Mouse (Mus musculus): ENCODE results near the gene Bace1.
"Not testable (repeated sequence)": the region's sequence is repeated elsewhere in the genome, so short reads cannot be mapped to it uniquely, and the experiment has no call there.

Gene Bace1

DNA sequence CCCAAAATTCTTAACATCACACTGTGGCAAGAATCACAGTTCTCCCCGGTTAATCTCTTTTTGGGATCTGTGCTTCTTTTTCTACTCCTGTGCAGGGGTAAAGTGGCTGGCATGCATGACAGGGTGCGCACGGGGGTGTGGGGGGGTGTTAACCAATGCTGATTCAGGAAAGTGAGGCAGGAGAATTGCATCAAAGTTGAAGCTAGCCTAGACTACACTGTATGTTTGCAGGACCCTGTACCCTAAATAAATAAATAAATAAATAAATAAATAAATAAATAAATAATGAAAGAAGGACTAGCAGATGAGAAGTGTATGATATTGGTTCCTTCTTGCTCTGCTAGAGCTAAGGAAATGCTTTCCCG is 329 bp upstream of the Bace1 start:
- DNase-seq (ENCODE audit: low spot score), result no peak

DNA sequence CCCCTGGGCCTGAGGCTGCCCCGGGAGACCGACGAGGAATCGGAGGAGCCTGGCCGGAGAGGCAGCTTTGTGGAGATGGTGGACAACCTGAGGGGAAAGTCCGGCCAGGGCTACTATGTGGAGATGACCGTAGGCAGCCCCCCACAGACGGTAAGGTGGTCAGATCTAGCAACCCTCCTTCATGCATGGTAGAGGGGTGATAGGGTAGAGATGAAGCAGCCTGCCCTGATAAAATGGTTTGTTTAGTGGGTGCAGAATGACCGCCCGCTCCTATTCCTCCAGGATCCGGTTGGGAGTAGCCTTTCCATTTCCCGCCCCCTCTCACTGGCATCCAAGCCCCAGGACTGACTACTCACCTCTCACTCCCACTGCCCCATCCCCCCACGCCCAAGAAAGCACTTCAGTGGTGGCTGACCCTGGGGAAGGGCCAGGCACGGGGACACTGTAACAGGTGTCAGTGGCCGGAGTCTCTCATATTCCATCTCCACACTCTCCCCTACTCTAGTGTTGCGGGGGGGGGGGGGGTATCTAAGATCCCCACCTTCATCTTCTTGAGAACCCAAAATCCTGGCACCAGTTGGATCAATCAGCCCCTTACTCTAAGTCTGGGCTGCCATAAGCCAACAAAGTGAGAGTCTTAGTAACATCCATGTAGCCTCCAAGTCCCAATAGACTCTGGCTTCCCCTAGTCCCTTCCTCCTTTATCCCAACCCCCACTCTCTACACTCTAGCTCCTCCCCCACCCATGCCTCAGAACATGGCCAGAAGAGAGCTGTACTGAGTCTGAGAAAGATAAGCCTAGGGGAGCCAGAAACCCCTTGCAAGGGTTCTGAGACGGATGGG is 980 bp downstream of the Bace1 start:
- no peak for DNase-seq (ENCODE audit: low spot score)

DNA sequence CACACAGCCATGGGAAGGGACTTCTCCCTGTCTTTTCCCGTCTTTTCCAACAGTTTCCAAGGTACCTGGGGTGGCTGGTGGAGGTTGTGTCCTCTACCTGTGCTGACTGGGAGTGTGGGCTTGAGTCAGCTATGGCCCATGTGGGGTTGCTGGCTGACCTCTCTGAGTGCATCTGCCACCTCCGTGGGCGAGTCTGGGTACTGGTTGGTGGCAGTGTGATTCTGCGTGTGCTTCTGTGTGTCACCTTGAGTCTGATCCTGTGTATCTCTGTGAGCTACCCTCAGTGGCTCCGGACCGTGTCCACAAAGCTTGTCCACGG is 1.6 kb downstream of the Bace1 start:
- no peak for DNase-seq (ENCODE audit: low spot score)

DNA sequence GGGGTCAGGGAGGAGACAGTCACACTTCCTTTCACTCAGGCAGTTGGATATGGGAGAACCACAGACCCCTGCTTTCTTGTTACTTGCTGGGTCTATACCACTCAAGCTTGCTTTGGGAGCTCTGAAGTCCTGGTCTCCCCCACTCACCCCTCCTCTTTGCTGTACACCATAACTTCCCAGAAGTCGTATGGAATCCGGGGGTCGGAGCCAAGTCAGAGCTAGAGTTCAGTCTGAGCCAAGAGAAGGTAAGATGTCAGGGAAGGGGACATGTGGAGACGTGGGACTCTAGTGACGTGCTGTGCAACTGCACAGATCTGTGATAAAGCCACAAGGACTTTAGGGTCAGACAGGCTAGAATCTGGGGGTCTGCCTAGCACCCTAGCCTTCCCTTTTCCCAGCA is 2.0 kb downstream of the Bace1 start:
- no peak for DNase-seq (ENCODE audit: low spot score)

DNA sequence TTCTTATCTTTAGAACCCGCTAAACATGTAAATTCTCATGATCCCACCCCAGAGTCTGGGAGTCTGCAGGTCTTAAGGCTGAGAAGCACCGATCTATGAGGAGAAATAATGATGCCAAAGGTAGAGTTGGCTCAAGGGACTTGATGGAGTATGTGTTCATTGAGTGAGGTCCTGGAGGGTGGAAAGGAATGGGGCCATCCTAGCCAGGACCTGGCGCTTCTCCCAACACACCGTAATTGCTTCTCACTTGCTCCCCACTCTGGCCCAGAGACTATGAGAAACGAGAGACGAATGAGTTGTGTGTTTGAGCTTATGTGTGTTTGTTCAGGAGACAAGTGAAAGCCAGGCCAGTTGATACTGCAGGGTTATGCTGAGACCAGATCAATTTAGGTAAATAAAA is 3.1 kb downstream of the Bace1 start:
- no peak for DNase-seq (ENCODE audit: low spot score)

DNA sequence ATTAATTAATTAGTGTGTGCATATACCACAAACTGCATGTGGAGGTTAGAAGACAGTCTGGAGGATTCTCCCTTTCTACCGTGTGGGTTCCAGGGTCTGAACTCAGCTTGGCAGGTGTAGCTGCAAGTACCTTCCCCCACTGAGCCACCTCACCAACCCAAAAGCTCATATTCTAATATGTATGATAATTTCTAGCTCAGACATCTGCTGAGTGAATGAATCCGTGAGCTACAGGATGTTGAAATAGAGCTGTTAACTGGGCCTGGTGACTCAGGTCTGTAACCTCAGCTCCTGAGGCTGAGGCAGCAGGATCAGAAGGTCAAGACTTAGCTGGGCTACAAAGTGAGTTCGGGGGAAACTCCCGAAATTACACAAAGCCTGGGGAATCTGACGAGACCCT is 4.6 kb downstream of the Bace1 start:
- no peak for DNase-seq (ENCODE audit: low spot score)

DNA sequence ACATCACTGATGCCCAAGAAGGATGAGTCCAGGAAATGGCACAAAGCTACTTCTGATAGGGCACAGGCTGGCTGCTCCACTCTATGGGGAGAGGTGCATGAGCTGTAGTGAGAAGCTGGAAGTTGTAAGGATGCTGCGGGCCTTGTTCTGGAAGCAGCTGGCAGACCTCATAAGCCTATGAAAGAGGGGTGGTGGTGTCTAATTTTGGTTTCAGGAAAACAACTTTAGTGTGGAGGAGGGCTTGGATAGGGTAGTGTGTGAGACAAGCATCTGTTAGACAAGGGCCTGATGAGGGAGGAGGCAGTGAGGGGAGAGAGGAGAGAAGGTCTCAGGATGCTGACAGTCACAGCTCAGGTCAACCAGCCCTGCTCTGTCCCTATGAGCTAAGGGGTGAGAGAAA is 5.4 kb downstream of the Bace1 start:
- no peak for DNase-seq (ENCODE audit: low spot score)

DNA sequence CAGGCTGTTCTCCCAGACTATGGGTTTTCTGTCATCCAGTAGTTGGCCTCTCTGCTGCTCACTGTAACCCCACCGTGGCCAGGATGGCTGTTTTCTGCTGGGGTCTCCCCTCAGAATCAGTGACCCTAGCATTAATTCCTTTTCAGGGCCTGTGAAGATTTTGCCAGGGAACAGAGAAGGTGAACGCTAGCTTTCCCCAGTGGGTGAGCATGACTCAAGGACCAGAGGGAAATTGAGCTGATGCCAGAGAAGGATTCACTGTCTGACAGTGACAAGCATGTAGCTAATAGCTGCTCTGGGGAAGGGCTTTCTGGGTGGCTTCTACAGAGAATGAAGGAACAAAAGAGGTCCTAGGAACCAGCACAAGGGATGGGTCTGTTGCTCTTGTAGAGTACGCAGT is 7.2 kb downstream of the Bace1 start:
- no peak for DNase-seq (ENCODE audit: low spot score)

DNA sequence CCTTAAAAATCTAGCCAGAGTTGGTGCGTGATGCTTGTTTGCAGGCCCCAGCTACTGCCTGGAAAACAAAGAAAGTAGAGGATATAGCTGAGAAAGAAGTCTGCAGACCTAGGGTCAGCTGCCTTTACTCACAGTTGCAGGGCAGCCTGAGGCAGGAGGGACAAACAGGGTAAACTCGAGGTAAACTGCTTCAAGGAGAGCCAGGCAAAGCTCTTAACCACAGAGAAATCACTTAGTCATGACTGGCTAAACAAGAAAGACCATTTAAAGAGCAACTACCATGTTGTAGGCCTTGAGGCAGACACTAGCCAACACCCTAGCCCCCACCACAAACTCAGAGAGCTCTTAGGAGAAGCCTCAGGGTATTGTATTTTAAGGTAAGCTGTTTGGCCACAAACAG is 7.8 kb downstream of the Bace1 start:
- DNase-seq (ENCODE audit: low spot score), result not testable (repeated sequence)

DNA sequence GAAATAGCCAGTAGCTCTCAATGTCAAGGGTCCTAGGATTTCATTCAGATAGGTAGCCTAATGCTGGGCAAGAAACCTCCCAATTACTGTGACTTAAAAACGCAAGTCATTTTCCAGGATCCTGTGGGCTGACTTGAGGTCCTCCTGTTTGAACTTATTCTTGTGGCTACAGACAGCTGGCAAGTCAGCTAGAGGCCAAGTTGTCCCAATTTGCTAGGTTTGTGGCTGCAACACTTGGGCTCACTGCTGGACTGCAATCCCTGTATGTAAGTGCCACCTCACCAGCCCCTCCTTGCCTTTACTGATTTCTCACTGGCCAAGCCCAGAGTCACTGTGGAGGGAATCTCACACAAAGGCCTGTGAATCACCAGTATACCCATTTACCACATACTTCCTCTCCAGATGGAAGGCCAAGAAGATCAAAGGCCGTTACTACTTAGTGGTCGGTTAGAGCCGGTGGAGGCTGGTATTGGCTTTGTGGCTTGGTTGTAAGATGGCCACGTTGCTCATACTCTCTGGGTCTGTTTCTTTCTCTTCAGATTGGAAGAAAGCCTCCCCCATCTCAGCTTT is 8.6 kb downstream of the Bace1 start:
- DNase-seq (ENCODE audit: low spot score), result no peak

DNA sequence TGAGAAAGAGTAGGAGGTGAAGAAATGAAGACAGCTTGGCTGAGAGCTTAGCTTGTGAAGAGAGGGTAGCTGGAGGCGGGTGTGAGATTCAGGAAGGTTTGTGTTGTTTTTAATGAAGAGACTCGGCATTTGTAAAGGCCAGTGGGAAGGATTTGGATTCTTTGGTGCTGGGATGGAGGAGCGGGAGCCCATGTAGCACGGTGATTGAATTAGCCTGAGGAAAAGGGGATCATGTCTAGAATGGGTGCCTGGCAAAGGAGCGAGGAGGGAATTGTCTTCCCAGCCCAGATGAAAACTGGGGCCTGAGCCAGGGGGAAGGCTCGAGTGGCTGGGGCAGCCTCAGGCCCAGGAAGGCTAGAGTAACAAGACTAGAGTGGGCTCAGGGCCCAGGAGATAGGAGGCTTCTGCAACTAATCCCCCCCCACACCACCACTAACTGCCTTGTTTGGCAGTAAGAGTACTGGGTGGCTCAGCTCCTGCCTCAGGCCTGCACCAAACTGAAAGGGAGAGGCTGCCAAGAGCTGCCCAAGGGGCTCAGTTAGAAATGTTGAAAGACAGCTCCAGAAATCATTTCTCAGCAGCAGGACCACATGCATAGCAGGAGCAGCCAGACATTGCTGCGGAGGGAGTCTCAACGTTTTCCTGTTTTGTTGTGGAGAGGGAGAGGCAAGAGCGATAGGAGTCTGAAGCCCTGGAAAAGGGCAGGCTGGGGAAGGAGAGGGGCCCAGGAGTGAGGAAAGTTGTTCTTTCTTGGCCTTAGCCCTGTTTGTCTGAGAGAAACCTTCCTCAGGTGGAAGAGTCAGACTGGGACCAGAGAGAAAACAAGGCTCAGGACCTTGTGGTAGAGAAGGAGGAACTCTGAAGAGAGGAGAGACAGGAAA is 11.4 kb downstream of the Bace1 start:
- no peak for DNase-seq (ENCODE audit: low spot score)

DNA sequence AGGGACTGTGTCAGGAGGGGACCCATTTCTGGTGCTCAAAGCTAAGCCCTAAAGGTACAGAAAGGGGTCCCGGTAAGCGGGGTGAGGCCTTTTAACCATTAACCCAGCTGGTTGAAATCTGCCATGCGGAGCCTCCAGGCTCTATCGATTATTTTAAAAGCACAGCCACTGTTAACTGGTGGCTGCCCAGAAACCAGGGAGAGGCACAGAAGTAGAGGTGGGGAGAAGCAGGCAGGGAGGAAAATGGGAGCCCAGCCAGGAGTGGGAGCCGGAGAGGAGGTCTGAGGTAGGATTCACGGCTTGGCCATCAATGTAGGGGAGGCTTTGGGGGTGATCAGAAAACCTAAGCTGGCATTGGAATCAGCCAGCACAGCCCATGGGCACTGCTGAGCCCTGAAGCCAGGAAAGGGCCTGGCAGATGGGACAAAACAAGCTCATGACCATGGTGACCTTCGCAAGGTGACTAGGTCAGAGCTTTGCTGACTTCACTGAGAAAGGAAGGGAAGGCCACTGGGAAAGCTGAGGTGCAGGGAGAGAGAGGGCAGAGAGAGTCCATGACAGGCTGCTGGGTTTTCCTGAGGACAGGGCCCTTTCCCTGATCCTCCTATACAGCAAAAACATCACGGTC is 12.3 kb downstream of the Bace1 start:
- DNase-seq (ENCODE audit: low spot score), result no peak

DNA sequence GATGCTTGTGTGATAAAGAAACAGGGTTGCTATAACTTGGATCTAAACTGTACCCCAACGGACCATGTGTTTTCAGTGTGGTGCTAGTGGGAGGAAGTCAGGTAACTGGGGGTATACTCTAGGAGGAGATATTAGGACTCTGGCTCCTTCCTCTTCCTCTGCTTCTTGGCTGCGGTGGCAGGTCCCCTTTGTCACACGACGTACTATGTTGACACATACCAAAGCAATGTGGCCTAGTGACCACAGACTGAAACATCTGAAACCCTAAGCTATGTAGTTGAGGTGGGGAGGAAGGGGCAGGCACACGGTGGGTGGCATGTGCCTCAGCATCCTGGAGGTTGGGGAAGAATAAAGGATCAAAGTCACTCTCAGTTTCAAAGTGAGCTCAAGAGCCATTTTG is 12.9 kb downstream of the Bace1 start:
- DNase-seq (ENCODE audit: low spot score), result no peak

DNA sequence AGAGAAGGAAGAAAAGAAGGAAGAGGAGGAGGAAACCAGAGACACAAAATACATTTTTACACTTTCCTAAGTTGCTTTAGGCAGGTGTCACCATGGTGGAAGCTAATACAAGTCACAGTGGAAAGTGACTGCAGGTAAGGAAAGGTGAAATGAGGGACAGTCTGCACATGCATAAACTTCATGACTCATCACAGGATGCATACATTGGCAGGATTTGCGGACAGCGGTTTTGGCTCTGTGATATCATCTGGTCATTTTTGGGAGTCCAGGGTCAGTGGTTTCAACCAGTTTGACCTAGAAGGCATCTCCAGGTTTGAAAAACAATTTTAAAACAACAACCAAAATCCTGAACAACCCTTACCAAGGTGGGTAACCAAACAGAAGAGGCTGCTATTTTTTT is 13.4 kb downstream of the Bace1 start:
- DNase-seq (ENCODE audit: low spot score), result no peak

DNA sequence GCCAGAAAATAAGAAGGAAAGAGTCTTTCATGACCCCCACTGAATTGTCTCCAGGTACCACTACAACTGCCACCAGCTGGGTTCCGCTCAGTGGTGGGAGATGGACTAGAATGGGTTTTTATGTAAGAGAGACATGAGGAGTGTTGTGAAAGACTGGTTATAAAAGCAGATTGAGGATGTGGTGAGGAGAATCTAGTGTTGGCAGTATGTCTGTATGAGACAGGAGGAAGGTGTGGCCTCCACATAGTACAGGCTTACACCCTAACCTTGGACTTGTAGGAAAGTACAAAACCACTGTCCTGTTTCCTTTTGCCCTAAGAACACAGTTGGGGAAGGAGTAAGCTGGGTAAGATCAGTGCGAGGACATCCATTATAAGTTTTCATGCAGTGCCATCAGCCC is 15.3 kb downstream of the Bace1 start:
- no peak for DNase-seq (ENCODE audit: low spot score)

DNA sequence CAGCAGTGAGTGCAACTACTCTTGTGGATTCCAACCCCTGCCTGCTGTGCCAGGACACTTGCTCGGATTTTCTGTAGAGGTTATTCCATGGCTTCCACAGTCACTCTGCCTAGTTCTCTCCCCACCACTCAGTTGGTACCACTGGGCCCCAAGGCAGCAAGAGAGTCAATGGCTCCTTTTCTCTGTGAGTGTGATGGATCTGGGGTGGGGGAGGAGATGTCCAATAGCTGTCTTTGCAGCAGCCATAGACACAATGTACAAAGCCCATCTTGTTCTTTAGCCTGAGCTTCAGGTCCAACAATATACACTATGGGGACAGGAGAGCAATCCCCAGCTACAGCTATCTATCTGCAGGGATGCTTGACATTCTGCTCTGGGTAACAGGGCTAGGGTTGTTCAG is 15.8 kb downstream of the Bace1 start:
- DNase-seq (ENCODE audit: low spot score), result no peak

DNA sequence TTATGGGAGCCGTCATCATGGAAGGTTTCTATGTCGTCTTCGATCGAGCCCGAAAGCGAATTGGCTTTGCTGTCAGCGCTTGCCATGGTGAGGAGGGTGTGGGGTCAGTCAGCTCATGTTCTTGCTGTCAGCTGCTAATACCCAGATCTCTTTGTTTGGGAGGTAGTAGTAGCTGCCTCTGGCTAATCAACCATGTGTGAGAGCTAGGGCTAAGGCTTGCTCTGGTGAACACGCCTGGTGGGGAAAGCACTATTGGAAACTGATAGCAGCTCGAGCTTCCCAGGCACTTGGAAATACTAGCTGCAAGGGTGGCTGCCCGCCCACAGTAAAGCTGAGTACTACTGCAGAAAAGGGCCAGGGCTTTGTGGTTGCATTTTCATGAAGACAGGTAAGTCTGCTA is 21.0 kb downstream of the Bace1 start:
- no peak for DNase-seq (ENCODE audit: low spot score)

DNA sequence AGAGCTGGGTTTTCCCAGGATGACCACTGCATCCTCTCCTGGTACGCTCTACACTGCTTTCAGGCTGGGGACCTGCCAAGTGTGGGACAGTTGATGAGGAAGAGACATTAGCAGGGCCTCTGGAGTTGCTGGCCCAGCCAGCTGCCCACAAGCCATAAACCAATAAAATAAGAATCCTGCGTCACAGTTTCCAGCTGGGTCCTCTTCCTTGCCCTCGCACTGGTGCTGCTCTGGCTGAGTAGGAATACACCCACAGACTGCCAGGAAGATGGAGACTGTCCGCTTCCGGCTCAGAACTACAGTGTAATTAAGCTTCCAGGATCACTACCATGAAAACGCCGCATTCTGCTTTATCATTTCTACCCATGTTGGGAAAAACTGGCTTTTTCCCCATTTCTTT is 23.4 kb downstream of the Bace1 start:
- no peak for DNase-seq (ENCODE audit: low spot score)

DNA sequence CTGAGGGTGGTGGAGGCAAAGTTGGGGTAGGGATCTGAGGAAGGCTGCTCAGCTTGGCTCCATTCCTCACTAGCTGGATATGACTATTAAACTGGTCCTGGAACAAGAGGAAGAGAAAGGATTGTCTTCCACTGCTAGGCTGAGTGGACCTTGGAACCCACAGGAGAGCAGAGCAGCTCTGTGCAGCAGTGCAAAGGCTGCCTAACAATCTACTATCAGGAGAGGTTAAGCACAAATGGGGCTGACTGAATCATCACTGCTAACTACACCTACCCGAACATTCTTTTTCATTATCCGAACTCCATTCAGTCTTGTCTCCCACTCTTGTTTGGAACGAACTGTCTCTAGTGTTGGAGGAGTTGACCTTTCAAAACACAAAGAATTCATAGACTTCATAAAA is 30.8 kb downstream of the Bace1 start:
- no peak for DNase-seq (ENCODE audit: low spot score)

DNA sequence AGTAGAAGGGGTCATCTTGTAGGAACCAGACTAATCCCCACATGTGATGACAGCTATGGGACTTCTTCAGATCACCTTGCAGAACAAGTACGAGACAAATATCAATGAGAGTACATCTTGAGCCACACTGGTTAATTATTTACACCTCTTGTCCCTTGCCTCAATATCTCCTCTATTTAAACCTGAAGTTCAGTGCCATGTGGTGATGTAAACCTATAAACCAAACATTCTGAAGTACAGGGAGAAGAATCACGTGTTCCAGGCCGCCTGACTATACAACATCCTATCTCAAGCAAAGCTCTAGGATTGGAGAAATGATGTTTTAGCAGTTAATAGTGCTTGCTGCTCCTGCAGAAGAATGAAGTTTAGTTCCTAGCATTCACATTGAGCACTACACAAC is 31.9 kb downstream of the Bace1 start:
- no peak for DNase-seq (ENCODE audit: low spot score)

DNA sequence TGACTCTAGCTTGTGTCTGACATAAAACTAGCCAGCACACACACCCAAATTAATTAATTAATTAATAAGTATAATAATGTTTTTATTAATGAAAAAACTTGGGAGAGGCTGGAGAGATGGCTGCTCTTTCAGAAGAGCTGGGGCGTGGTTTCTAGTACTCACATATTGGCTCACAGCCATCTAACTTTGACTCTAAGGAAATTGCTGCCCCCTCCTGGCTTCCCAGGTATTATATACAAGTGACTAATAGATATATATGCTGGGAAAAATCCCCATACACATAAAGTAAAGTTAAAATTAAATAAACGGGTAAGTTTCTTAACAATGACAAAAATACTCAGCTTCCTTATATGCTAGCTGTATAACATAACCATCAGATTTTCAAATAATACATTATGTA is 39.5 kb downstream of the Bace1 start:
- DNase-seq (ENCODE audit: low spot score), result peak; percentile 13

DNA sequence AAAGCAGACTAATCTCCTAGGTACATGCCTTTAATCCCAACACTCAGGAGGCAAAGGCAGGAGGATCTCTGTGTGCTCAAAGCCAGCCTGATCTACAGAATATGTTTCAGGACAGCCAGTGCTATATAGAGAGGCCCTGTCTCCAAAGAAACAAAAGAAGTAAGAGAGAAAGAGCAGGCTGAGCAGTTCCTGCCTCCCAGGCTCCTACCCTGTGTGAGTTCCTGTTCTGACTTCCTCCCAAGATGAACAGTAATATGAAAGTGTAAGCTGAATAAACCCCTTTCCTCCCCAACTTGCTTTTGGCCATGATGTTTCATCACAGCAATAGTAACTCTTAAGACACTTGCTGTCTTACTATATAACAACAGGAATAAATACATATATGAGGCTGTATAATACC is 55.3 kb downstream of the Bace1 start:
- DNase-seq (ENCODE audit: low spot score), result no peak

DNA sequence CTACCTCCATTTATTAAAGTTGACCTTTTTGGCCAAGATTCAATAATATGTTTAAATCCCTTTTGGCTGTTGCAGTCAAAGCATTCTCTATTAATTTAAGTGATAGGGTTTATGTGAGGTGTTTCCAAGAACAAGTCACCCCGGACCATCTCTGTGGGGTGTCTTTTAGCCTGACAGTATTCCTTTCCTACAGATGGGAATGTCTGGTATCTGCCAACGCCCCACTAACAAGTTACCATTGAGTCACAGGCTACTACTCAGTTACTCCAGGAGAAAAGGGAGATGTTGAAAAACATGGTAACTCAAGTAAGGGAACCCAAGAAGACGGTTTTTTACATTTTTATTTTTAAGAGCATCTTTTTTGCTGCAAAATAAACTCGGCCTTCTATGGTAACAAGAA is 66.8 kb downstream of the Bace1 start:
- no peak for DNase-seq (ENCODE audit: low spot score)

All from c-Kit-positive CD71-positive TER-119-positive erythroid progenitor cells, embryonic 14.5 days (primary cell).